Mouse (Mus musculus): ENCODE results near the gene Gm26920.

DNA sequence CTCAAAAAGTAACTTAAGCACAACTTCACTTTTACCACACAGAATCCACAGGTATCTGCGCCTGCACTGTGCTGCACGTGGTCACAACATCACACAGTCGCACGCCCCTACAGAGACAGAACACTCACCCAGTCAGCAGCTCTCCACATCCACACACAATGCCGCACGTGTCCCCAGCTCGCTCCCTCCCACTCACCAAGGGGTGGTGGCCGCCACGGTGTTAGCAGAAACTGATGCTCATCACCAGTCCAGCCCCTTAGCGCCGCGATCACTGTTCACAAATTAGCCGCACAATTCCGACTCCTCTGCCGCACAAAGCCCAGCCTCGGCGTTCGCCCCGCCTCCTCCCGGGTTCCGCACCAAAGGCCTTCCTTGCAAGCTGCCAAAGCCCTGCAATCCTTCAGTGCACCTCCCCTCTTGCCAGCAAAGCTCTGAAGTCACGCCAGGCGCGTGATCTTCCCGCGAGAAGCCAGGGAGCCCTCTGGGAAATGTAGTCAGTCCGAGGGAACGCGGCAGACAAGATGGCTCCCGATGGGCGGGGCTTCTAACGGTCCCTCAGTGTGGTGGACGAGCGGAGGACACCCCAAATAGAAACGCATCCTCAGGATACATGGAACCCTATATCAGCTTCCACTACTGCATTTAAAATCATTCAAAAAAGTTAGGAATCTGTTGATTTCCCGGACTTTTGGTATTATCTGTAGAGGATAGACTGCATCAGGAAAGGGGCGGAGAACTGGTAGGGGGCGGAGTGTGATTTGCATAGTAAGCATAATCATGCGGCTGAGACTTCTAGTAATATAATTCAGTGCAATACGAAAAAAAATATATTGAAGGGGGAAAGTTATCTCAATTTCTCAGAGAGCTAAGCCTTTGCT, at the start of gene Gm26920, which contains the start of gene Zfp566:
- TF ChIP-seq CTCF (IDR thresholded peaks at IDR 0.05; ENCODE audit: control insufficient read depth, insufficient read depth, insufficient replicate concordance, low read depth, low read length) = no peak
- TF ChIP-seq POLR2A (IDR thresholded peaks at IDR 0.05; ENCODE audit: control insufficient read depth, low read depth, low read length) = peak; percentile 77
